Mouse (Mus musculus) urinary bladder, postnatal 36 days (tissue): ENCODE results near the gene Lin52.
A peak's percentile ranks its signal among the peaks of the same experiment; 100 is the strongest.

Experiments
- DNase-seq, 2 experiments: peaks; one replicate each; pipeline ENCODE4 v3.0.0; 2022; ENCODE audit warnings: low spot score in 2 of 2, mixed read lengths in 1 of 2

The Lin52 gene

DNA sequence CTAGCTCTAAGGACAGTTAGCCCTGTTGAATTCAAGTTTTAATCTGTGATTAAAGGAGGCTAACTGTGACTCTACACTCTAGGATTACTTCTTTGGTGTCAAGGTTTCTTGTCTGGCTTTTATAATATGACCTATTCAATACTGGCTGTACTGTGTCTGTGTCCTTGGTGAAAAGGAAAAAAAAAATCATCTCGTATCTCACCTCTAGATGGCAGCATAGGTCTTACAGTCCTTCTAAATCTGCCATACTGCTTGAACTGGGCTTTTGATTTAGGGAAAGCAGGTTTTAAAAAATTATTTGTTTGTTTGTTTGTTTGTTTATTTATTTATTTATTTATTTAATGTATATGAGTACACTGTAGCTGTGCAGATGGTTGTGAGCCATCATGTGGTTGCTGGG is 17.5 kb downstream of the Lin52 start:
- DNase-seq = no peak

DNA sequence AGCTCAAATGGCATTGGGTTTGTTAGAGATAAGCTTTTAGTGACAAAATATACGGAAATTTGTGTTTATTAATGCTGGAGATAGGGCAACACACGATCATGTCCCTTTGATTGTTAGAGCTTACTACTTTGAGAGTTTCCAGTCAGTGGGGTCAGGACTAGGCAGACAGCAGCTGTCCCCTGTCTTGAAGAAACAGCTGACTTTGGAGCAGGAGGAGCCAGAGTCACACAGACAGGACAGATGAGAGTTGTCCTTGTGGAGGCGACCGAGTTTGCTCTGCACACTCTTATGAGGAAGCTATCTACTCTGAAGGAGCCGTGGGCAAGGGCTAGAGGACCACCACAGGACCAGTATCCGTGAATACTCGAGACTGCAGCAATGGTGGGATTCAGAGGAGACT is 27.7 kb downstream of the Lin52 start:
- DNase-seq = no peak

DNA sequence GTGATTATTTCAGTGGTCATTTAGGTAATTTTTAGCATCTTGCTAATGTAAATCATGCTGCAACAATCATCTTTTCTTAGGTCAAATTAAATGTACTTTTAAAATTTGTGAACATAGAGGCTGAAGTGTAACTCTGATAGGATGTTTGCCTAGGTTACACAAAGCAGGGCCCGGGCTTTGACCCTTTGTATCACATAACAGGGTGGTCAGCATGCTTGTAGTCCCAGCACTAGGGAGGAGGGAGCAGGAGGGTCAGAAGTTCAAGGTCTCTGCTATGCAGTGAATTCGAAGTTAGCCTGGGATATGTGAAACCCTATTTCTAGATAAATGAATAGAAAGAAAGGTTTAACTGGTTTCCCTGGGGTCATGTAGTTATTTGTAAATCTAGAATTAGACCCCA is 30.0 kb downstream of the Lin52 start:
- no peak for DNase-seq

GRCm38 (mm10) chr12:84482778-84483585 is 31.8 kb downstream of the Lin52 start:
- DNase-seq = no peak

- peak in 1 of 2 experiments; percentile 33 for DNase-seq
Observed at GRCm38 (mm10) chr12:84487324-84488056, 36.3 kb downstream of the Lin52 start.

- DNase-seq = no peak
Observed at GRCm38 (mm10) chr12:84496795-84497194, 45.6 kb downstream of the Lin52 start.

DNA sequence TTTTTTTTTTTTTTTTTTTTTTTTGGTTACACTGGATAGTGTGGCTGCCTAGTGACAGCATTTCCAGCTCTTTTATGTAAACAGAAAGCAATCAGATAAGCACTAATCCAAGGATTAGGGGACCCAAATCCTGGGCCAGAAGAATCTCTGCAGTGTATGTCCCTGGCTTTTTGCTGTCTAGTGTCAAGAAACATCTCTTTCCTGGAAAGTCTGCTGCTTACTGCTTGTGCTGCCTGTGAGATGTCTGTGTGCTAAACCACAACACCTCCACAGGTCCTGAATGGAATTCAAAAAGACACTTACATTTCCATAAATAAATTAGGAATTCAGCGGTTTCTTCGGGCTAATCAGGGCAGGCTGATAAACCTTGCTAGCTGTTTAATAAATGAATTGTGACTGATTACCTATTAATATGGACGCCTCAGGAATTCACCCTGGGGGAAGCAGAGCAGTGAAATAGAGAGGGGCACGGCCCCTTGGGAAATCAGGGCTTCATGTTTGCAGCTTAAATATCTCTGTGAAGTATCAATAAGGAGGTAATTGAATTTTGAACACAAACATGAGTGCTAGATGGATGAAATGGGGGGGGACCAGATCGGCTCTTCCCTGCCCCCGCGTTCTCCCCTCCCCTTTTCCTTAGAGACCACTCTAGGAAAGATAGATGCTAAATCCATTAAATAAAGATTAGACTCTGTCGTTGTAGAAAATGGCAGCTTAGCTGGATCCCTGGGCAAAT is 49.5 kb downstream of the Lin52 start:
- no peak for DNase-seq

DNA sequence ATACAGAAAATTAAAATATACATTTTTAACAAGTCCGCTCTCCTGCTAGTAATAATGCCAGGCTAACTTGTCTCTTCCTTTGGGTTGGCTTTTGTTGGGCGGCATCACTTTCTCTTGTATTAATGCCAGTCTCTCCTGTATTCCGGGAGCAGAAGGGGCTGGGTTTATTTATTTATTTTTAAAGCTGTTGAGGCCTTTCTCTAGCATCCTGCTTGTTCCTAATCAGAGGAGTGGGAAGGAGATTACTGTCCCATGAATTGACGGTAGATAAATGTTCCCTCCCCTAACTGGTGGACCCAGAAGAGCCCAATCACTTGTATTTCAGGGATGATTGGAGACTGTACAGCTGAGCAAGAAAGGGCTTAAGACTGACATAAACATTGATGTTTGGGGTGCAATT is 50.1 kb downstream of the Lin52 start:
- DNase-seq = no peak

DNA sequence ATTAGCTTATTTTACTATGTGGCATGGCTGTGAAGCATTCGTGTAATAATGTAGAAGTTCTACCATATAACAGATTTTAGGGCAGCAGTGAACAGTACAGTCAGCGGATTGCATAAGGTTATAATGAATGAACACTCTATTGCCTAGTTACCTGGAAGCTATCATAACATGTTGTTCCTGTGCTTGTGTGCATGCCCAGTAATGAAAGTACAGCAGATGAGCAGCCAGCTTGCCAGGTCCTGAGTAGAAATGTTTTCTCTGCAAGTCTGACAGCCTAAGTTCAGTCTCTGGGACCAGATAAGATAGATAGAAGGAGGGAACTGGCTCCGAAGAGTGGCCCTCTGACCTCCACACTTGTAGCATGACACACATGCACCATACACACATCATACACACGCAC is 55.6 kb downstream of the Lin52 start:
- DNase-seq = no peak

- no peak for DNase-seq
Observed at GRCm38 (mm10) chr12:84512016-84512415, 60.8 kb downstream of the Lin52 start.

- DNase-seq = no peak
Observed at GRCm38 (mm10) chr12:84515486-84515885, 64.3 kb downstream of the Lin52 start.

- no peak for DNase-seq
Observed at GRCm38 (mm10) chr12:84516642-84517041, 65.4 kb downstream of the Lin52 start.

- no peak for DNase-seq
Observed at GRCm38 (mm10) chr12:84518018-84518417, 66.8 kb downstream of the Lin52 start.

DNA sequence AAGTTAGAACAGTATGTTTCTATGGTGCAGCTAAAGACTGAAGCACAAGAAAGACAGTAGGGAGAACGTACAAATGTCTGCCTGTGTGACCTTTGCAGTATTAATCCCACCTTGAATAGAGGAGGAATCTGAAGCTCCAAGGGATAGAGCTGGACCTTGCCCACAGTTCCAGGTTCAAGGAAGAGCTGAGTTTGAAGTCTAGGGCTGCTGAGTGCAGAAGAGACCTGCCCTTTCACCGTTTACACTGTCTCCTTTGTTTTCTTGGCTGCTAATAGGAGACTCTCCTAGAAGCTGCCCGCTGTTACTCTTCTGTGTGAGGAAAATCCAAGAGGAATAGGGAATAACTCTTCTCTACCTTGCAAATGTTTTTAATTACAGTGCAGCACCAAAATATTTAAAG is 72.5 kb downstream of the Lin52 start:
- no peak for DNase-seq

DNA sequence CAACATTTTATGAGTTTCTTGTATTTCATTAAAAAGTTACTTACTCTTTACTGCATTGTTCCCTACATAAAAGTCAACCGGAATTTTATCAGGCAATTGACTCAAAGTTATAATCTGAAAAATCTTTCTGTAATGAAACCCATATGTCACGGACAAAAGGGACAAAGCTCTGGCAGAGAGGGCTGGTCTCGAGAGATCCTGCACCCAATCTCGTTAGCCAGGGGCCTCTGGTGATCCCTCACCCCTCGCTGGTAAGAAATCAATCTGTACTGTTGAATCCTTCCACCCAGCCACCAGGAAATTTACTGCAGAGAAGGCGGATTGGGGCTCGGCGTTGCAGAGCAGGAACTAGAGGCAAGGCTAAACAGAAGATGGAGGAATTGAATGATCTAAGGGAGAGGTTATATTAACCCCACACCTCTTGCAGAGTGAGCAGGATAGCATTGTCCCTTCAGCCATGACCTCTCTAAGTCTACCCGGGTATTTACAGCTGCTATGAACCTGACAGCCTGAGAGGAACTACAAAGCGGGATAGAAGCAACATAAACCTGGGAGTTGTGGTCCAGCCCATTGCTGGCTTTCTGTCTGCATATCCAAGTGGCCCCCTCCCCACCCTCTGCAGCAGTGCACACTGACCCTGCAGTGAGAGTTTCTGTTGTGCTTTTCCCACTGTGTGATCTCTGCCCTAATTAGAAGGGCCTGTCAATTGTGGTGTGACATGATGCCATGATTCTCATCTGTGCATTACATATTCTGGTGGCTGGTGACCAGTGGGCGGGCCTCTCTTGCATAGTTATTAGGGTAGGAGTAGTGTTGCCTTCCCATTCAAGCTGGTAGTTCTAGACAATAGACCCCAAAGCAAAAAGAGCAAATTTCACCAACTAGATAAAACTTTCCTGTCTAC is 73.2 kb downstream of the Lin52 start:
- DNase-seq = no peak

DNA sequence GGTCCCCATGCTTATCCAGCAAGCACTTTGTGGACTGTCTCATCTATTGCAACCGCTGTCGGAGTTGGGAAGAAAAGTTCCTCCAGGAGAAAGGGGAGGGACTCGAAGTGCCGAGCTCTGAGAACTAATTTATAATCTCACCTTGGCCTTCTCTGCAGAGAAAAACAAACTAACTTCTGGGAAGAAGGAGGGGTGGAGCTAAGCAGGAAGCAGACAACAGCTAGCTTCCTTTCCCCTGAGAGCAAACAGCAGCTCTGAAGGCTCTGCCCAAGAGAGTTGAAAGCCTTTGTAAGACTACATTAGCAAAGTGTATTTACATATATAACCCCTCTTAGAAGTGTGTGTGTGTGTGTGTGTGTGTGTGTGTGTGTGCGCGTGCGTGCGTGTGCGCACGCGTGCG is 74.2 kb downstream of the Lin52 start:
- DNase-seq = no peak

DNA sequence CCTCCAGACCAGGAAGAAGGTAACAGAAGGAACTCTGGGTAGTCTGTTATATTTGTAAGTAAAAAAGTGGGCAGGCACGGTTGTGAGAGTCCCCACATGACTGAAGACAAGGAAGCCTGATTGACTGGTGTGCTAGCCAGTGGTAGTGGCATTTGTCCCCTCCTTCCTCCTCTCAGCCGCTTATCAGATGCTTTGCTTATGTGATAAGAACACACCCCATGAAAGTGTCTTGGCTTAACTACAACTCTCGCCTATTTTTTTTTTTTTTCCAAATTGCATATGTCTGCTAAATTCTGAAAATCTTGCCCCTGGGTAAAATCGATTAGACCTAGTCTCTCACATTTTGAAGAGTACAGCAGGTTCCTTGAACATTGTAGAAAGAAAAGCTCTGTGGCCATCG is 79.2 kb downstream of the Lin52 start:
- DNase-seq = no peak

- DNase-seq = no peak
Observed at GRCm38 (mm10) chr12:84531906-84532829, 80.9 kb downstream of the Lin52 start.

- no peak for DNase-seq
Observed at GRCm38 (mm10) chr12:84532830-84533199, 81.6 kb downstream of the Lin52 start.

DNA sequence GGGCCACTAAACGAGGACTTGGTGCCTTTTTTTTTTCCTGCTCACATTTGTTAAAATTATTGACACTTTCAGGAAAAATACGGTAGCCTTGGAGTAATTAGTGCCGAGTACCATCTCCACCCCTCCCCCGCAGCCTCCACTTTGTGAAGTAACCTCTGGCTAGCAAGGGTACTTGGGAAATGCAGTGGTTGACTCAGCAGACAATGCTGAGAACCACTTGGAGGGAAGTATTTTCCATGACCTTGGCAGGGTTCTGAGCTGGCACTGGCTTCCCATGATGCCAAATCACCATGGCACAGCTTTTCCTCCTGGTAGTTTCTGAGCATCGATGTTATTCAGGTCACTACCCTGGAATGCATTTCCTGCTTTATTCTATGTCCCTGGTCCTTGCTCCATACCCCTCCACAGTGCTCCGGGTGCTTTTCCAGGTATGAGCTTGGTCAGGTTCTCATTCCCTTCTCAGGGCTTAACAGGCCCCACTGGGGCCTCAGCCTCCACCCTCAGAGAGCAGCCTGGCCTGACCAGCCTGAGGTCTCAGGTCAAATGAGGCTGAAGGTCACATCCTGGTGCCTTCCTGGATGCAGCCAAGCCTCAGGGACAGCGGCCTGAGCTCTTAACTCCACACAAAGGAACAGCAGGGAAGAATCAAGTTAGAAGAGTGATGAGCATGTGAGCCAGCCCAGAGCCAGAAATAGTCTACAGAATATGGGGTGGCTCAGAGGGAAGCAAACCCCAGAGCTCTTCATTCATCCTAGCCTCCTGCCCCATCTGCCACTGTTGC is 82.7 kb downstream of the Lin52 start:
- no peak for DNase-seq
